Mouse (Mus musculus): ENCODE data around the gene Cpeb4.
"Not testable (repeated sequence)": the region's sequence is repeated elsewhere in the genome, so short reads cannot be mapped to it uniquely, and the experiment has no call there.

Gene Cpeb4

GRCm38 (mm10) chr11:31980089-31980488 is 108.1 kb downstream of the Cpeb4 start:
- DNase-seq: not testable (repeated sequence)

DNA sequence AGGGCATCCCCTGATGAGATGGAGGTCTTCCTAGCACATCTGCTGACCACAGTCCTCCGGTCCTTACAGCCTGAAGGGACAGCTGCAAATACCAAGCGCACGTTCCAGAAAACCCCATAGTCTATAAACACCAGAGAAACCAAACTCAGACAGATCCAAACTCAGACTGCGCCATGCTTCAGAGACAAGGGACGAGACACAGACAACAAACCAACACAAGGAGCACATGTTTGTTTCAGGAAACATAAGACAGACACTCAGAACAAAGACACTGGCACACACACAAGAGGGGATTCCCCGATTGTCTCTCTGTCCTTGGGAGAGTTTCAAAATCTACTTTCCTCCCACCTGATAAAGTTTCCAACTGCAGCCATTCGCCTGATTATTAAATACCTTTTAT is 109.8 kb downstream of the Cpeb4 start:
- DNase-seq: no peak

DNA sequence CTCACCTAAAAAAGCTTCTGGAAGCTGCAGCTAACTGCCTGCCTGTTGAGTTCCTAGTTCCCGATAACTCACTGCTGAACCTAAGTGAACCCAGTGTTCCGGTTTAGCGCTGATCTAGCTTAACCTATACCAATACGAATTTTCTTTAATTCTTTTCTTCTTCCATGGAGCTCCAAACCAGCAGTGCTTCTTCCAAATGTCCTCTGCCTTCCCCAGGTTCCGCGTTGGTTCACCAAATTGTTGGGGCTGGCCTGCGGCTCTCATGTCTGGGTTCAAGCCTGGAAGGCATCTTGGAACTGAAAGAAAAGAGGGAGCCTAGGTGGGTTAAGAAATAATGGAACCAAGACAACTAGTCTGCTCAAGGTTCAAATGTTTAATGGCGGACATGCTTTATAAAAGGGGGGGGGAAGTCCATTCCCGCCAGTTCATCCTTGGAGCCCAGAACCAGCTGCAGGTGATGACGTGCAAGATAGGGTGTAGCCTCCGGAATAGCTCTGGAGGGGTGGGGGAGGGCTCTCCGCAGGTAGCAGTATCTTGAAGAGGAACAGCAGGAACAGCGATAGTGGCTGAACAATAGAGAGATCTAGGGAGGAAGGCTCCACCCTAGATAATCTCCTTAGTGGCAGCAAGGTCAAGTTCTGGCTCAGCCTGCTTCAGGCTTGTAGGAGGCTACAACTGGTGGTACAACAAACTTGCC is 110.4 kb downstream of the Cpeb4 start:
- DNase-seq: not testable (repeated sequence)

DNA sequence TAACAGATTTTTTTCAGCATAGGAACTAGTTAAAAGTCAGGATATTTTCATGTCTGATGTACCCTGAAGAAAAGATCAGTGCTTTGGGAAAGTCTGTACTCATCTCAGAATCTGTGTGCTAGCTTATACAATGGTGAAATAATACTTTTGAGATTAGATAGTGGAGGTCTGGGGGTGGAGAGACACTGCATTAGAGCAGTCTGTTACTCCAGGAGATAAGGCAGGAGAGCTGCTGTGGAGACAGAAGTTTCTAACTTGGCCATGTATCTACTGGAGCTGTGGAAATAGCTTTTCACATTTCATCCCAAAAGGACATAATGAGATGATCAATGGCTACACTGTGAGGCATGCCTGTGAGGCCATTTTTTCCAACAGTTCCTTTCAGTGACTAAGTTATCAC is 111.2 kb downstream of the Cpeb4 start:
- no peak for DNase-seq

GRCm38 (mm10) chr11:31984786-31985185 is 112.8 kb downstream of the Cpeb4 start:
- DNase-seq: no peak

All from thymus, postnatal 14 days (tissue).